Mouse (Mus musculus) forebrain, embryonic 15.5 days (tissue): ENCODE measurements around the gene Tdo2. TPM values are rescaled to one million over a fixed set of nuclear protein-coding genes. Genes with fewer than 3 reads are reported as not detected.

Experiments used
- ATAC-seq: fragments of 200-750 bp; cut with Nextera tagmentation; replicated peaks from 2 replicates; pipeline ENCODE4 v1.8.0; 2017; ENCODE audit warnings: mild to moderate bottlenecking, moderate TSS enrichment, moderate library complexity
- H3K27ac ChIP-seq: fragments of 300-500 bp; sonication (generic); replicated peaks from 2 replicates; pipeline ENCODE4 v1.5.1; 2015; ENCODE audit warnings: mild to moderate bottlenecking, inconsistent platforms
- H3K27me3 ChIP-seq: fragments of 300-500 bp; sonication (generic); 2 replicates; pipeline ENCODE4 v1.6.1; 2015; ENCODE audit warnings: inconsistent platforms
- H3K36me3 ChIP-seq: fragments of 300-500 bp; sonication (generic); 2 replicates; pipeline ENCODE4 v1.6.1; 2015; ENCODE audit warnings: mild to moderate bottlenecking, inconsistent platforms
- H3K4me1 ChIP-seq: fragments of 300-500 bp; sonication (generic); 2 replicates; pipeline ENCODE4 v1.6.1; 2015; ENCODE audit warnings: inconsistent platforms
- H3K4me2 ChIP-seq: fragments of 300-500 bp; sonication (generic); replicated peaks from 2 replicates; pipeline ENCODE4 v1.6.1; 2015; ENCODE audit warnings: mild to moderate bottlenecking, inconsistent platforms
- H3K4me3 ChIP-seq: fragments of 300-500 bp; sonication (generic); 2 replicates; pipeline ENCODE4 v1.5.1; 2015; ENCODE audit warnings: mild to moderate bottlenecking, inconsistent platforms
- H3K9ac ChIP-seq: fragments of 300-500 bp; sonication (generic); replicated peaks from 2 replicates; pipeline ENCODE4 v1.6.1; 2015; ENCODE audit warnings: mild to moderate bottlenecking, inconsistent platforms
- H3K9me3 ChIP-seq: fragments of 300-500 bp; sonication (generic); 2 replicates; pipeline ENCODE4 v1.6.1; 2016; ENCODE audit warnings: inconsistent platforms
- WGBS: fragments of 180-500 bp; shearing (Covaris S2); methylation state at CpG from one replicate; pipeline ENCODE4 v1.1.7; 2015; ENCODE audit warnings: mixed read lengths; 5-methylcytosine and 5-hydroxymethylcytosine counted together
- polyA plus RNA-seq: library from polyadenylated mRNA; unstranded; fragments of >200 nt; fragmentation: Nextera tagmentation; extraction: Ambion mirVana; gene quantifications from 2 replicates; pipeline ENCODE4 v1.2.1, GENCODE M21; 2015

Tdo2 gene
- 1.2 and 2.0 TPM in 2 replicates for polyA plus RNA-seq

GRCm38 (mm10) chr3:81976102-81976501 is at the start of gene Tdo2:
Tdo2 (minus strand) TSS chr3:81976202.
- Histone ChIP-seq H3K4me1 (no peaks in the 10 kb centered on the region), H3K27ac (no peak within 1 kb of the TSS), H3K27me3 (no peaks in the 10 kb centered on the region), H3K36me3 (no peaks in the 10 kb centered on the region), H3K9me3 (no peaks in the 10 kb centered on the region), H3K4me3 (no peak within 1 kb of the TSS), H3K9ac (no peak within 1 kb of the TSS), H3K4me2 (no peak within 1 kb of the TSS)
- no peak for ATAC-seq

GRCm38 (mm10) chr3:82023065-82023464 is 47.1 kb upstream of the Tdo2 start:
- no peak overlapping the region for H3K4me2 ChIP-seq
- H3K27ac ChIP-seq = no peak overlapping the region
- no peak overlapping the region for H3K4me3 ChIP-seq
- H3K9me3 ChIP-seq = no peaks in the 10 kb centered on the region
- 80% methylated on average over 3 of the region's 3 CpGs for WGBS
- H3K9ac ChIP-seq = no peak overlapping the region
- ATAC-seq = no peak
- H3K4me1 ChIP-seq = no peaks in the 10 kb centered on the region
- H3K36me3 ChIP-seq = no peaks in the 10 kb centered on the region
- no peaks in the 10 kb centered on the region for H3K27me3 ChIP-seq

GRCm38 (mm10) chr3:82022421-82022920 is 46.5 kb upstream of the Tdo2 start:
- ATAC-seq = no peak
- 92% methylated on average over 8 of the region's 8 CpGs for WGBS
- H3K4me1 ChIP-seq = no peaks in the 10 kb centered on the region
- no peak overlapping the region for H3K27ac ChIP-seq
- H3K9me3 ChIP-seq = no peaks in the 10 kb centered on the region
- H3K9ac ChIP-seq = no peak overlapping the region
- H3K36me3 ChIP-seq = no peaks in the 10 kb centered on the region
- no peak overlapping the region for H3K4me3 ChIP-seq
- no peaks in the 10 kb centered on the region for H3K27me3 ChIP-seq
- no peak overlapping the region for H3K4me2 ChIP-seq

GRCm38 (mm10) chr3:82014148-82014703 is 38.2 kb upstream of the Tdo2 start:
- 14% methylated on average over 7 of the region's 7 CpGs for WGBS
- H3K4me1 ChIP-seq = peaks cover 4% of the 10 kb centered on the region
- no peak overlapping the region for H3K4me2 ChIP-seq
- H3K36me3 ChIP-seq = no peaks in the 10 kb centered on the region
- H3K27me3 ChIP-seq = no peaks in the 10 kb centered on the region
- H3K9me3 ChIP-seq = no peaks in the 10 kb centered on the region
- no peak overlapping the region for H3K4me3 ChIP-seq
- H3K9ac ChIP-seq = no peak overlapping the region
- no peak overlapping the region for H3K27ac ChIP-seq
- ATAC-seq = 0 out of 2 replicates have a peak, but pooled peaks have one; percentile 73

GRCm38 (mm10) chr3:82007002-82007401 is 31.0 kb upstream of the Tdo2 start:
- Histone ChIP-seq H3K36me3 (no peaks in the 10 kb centered on the region), H3K4me2 (no peak overlapping the region)
- ATAC-seq = no peak

GRCm38 (mm10) chr3:81995988-81996387 is 20.0 kb upstream of the Tdo2 start:
- Histone ChIP-seq H3K9ac (no peak overlapping the region), H3K4me1 (0 out of 2 replicates have a peak, but pooled peaks cover 2% of the 10 kb centered on the region), H3K36me3 (no peaks in the 10 kb centered on the region), H3K4me3 (no peak overlapping the region), H3K27ac (no peak overlapping the region), H3K9me3 (no peaks in the 10 kb centered on the region), H3K27me3 (no peaks in the 10 kb centered on the region), H3K4me2 (no peak overlapping the region)
- peak; percentile 68; the same call in 1 of the 2 replicates for ATAC-seq
- 0% methylated on average over 1 of the region's 1 CpGs for WGBS

More at GRCm38 (mm10) chr3:82007002-82007401, 31.0 kb upstream of the Tdo2 start:
- Histone ChIP-seq H3K27ac (no peak overlapping the region), H3K4me1 (no peaks in the 10 kb centered on the region), H3K27me3 (no peaks in the 10 kb centered on the region), H3K9ac (no peak overlapping the region), H3K4me3 (no peak overlapping the region), H3K9me3 (no peaks in the 10 kb centered on the region)
- WGBS = 95% methylated on average over 1 of the region's 1 CpGs

GRCm38 (mm10) chr3:81995371-81995770 is 19.4 kb upstream of the Tdo2 start:
- no peak overlapping the region for H3K9ac ChIP-seq
- 0 out of 2 replicates have a peak, but pooled peaks cover 2% of the 10 kb centered on the region for H3K4me1 ChIP-seq
- no peaks in the 10 kb centered on the region for H3K9me3 ChIP-seq
- H3K4me3 ChIP-seq = no peak overlapping the region
- ATAC-seq = peak; percentile 29; the same call in 1 of the 2 replicates
- no peak overlapping the region for H3K27ac ChIP-seq
- no peaks in the 10 kb centered on the region for H3K27me3 ChIP-seq
- H3K36me3 ChIP-seq = no peaks in the 10 kb centered on the region
- WGBS = 38% methylated on average over 4 of the region's 4 CpGs
- no peak overlapping the region for H3K4me2 ChIP-seq

GRCm38 (mm10) chr3:81990531-81990930 is 14.5 kb upstream of the Tdo2 start:
- Histone ChIP-seq H3K4me3 (no peak overlapping the region), H3K27me3 (no peaks in the 10 kb centered on the region), H3K27ac (no peak overlapping the region), H3K4me1 (no peaks in the 10 kb centered on the region), H3K9ac (no peak overlapping the region), H3K4me2 (no peak overlapping the region), H3K9me3 (no peaks in the 10 kb centered on the region), H3K36me3 (no peaks in the 10 kb centered on the region)
- no peak for ATAC-seq
- 65% methylated on average over 3 of the region's 3 CpGs for whole genome bisulfite sequencing

GRCm38 (mm10) chr3:81989692-81990141 is 13.7 kb upstream of the Tdo2 start:
- H3K4me1 ChIP-seq = no peaks in the 10 kb centered on the region
- H3K9me3 ChIP-seq = no peaks in the 10 kb centered on the region
- WGBS = 56% methylated on average over 2 of the region's 2 CpGs
- H3K36me3 ChIP-seq = no peaks in the 10 kb centered on the region
- no peak overlapping the region for H3K4me3 ChIP-seq
- H3K9ac ChIP-seq = no peak overlapping the region
- ATAC-seq = no peak
- H3K27ac ChIP-seq = no peak overlapping the region
- no peaks in the 10 kb centered on the region for H3K27me3 ChIP-seq
- H3K4me2 ChIP-seq = no peak overlapping the region

- Histone ChIP-seq H3K4me2 (no peak overlapping the region), H3K4me1 (no peaks in the 10 kb centered on the region), H3K9me3 (no peaks in the 10 kb centered on the region), H3K27ac (no peak overlapping the region), H3K36me3 (no peaks in the 10 kb centered on the region), H3K9ac (no peak overlapping the region), H3K4me3 (no peak overlapping the region), H3K27me3 (no peaks in the 10 kb centered on the region)
- ATAC-seq = no peak
- WGBS = 91% methylated on average over 3 of the region's 3 CpGs
Observed at GRCm38 (mm10) chr3:81987628-81988027, 11.6 kb upstream of the Tdo2 start.

- Histone ChIP-seq H3K36me3 (no peaks in the 10 kb centered on the region), H3K27ac (no peak overlapping the region), H3K9me3 (no peaks in the 10 kb centered on the region), H3K9ac (no peak overlapping the region), H3K4me3 (no peak overlapping the region), H3K4me1 (no peaks in the 10 kb centered on the region), H3K4me2 (no peak overlapping the region), H3K27me3 (no peaks in the 10 kb centered on the region)
- no peak for ATAC-seq
- 96% methylated on average over 2 of the region's 2 CpGs for WGBS
Observed at GRCm38 (mm10) chr3:81986103-81986502, 10.1 kb upstream of the Tdo2 start.

GRCm38 (mm10) chr3:81985100-81985499 is 9.1 kb upstream of the Tdo2 start:
- Histone ChIP-seq H3K27me3 (no peaks in the 10 kb centered on the region), H3K9me3 (no peaks in the 10 kb centered on the region), H3K27ac (no peak overlapping the region), H3K4me3 (no peak overlapping the region), H3K4me1 (no peaks in the 10 kb centered on the region), H3K36me3 (no peaks in the 10 kb centered on the region), H3K4me2 (no peak overlapping the region), H3K9ac (no peak overlapping the region)
- no peak for ATAC-seq
- 40% methylated on average over 1 of the region's 1 CpGs for WGBS
